Mouse (Mus musculus) gastrocnemius, adult 8-10 months (tissue): ENCODE results near the gene Stra8. TPM values are rescaled to one million over a fixed set of nuclear protein-coding genes. Genes with fewer than 3 reads are reported as not detected.

Experiments
- total RNA-seq, 4 experiments: library from RNA; stranded (reverse); gene quantifications; 2 replicates each; pipeline ENCODE4 v1.2.4; 2022

Gene Stra8
- total RNA-seq, 4 experiments from 2014 or later = not detected

Other genes with a start within 250 kb of the Stra8 start
- gene Agbl3, start 139.7 kb upstream of the Stra8 start, total RNA-seq = 1 to 10 TPM; 1.0 to 2.1 (median 1.7) TPM
- 10 to 100 TPM; 26.9 to 32.4 (median 30.5) TPM for gene Tmem140, start 57.0 kb upstream of the Stra8 start, total RNA-seq
- 1 to 10 TPM; 2.4 to 3.3 (median 2.7) TPM for gene Cyren, start 42.1 kb upstream of the Stra8 start, total RNA-seq
- gene Wdr91, start 9.3 kb upstream of the Stra8 start, total RNA-seq = 1 to 10 TPM; 3.6 to 5.1 (median 4.9) TPM
- not detected for gene Slc23a4, start 68.2 kb downstream of the Stra8 start, total RNA-seq
- 10 to 100 TPM; 25.7 to 29.1 (median 26.4) TPM for gene Cnot4, start 213.6 kb downstream of the Stra8 start, total RNA-seq